Mouse (Mus musculus) brain, embryonic 14.5 days (tissue): ENCODE measurements around the gene Gpr157.

Experiments
- CTCF ChIP-seq: fragments of 200-500 bp; IDR thresholded peaks from 2 replicates; pipeline ENCODE4 v1.5.1; 2012; ENCODE audit warnings: inconsistent platforms, mild to moderate bottlenecking, moderate library complexity, borderline replicate concordance; ENCODE audit not compliant: insufficient read depth, insufficient read length; ENCODE audit errors: extremely low read depth
- POLR2A ChIP-seq: fragments of 200-500 bp; IDR thresholded peaks from 2 replicates; pipeline ENCODE4 v1.6.1; 2012; ENCODE audit warnings: mild to moderate bottlenecking, inconsistent platforms, borderline replicate concordance; ENCODE audit not compliant: poor library complexity, insufficient read depth, insufficient read length, severe bottlenecking; ENCODE audit errors: extremely low read depth

DNA sequence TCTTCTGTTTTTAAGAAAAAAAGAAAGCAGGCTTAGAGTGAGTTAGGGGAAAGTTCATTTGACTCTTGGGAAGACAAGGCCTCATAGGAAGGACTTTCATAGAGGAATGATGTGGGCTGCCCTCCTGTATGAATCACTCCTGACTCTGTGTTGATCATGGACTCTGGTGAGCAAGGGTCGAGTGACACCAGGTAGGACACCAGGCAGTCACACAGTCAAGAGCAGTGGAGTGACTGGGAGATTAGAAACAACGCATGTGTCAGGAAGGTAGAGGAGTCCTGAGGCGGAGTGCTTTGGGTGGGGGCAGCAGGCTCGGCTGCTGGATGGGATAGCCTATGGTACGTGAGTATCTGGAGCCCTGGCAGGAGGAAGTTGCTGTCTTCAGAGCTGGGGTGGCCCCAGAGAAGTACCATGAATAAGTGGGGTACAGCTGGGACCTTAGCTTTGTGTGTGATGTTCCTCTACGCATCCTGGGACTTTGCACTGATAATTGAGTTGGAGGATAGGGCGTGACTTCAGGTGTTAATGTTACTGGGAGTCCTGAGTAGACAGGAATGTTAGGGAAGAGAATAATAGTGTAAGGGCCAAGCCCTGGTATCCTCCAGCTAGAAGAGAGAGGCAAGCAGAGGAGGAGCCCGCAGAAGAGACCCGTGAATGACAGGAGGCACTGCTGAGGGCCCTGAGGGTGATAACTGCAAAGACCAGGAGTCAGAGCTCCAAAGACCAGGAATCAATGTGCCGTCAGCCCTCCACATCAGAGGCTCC lies 45.6 kb upstream of the Gpr157 start:
- TF ChIP-seq CTCF (no peak), POLR2A (no peak)
